Mouse (Mus musculus): ENCODE results near the gene Hhat. TPM values are rescaled to one million over a fixed set of nuclear protein-coding genes. Genes with fewer than 3 reads are reported as not detected.

The Hhat gene
- total RNA-seq (2022): 1 to 10 TPM; 2.1 to 3.6 (median 2.8) TPM

- DNase-seq (ENCODE audit: low spot score): peak; percentile 71
These were observed at the start of gene Hhat for GRCm38 (mm10) chr1:192770495-192771331. Gene Hhat (minus strand): TSS chr1:192771223.

- no peak for DNase-seq (ENCODE audit: low spot score)
These were observed 47.3 kb upstream of the Hhat start for GRCm38 (mm10) chr1:192818334-192818733.

- no peak for DNase-seq (ENCODE audit: low spot score)
These were observed 44.8 kb upstream of the Hhat start for GRCm38 (mm10) chr1:192815789-192816188.

- DNase-seq (ENCODE audit: low spot score): no peak
These were observed 43.7 kb upstream of the Hhat start for GRCm38 (mm10) chr1:192814700-192815099.

DNA sequence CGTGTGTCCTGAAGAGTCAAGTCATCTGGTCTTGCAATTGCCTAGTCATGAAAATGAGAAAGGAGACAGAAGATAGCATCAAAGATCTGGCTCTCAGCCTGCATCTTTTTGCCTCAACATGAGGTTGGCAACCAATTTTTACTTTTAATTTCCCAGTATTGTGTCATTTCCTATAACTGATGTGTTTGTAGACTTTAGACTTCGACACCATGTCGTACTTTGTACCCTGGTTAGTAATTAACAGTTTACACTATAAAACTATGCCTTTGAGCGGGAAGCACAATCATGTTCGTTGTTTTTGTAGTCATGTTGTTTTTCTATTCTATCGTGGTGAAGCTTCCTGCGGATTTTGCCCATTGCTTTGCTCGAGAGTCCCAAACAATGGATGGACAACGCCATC is 41.7 kb upstream of the Hhat start:
- DNase-seq (ENCODE audit: low spot score): no peak

GRCm38 (mm10) chr1:192812290-192812689 is 41.3 kb upstream of the Hhat start:
- DNase-seq (ENCODE audit: low spot score): no peak

DNA sequence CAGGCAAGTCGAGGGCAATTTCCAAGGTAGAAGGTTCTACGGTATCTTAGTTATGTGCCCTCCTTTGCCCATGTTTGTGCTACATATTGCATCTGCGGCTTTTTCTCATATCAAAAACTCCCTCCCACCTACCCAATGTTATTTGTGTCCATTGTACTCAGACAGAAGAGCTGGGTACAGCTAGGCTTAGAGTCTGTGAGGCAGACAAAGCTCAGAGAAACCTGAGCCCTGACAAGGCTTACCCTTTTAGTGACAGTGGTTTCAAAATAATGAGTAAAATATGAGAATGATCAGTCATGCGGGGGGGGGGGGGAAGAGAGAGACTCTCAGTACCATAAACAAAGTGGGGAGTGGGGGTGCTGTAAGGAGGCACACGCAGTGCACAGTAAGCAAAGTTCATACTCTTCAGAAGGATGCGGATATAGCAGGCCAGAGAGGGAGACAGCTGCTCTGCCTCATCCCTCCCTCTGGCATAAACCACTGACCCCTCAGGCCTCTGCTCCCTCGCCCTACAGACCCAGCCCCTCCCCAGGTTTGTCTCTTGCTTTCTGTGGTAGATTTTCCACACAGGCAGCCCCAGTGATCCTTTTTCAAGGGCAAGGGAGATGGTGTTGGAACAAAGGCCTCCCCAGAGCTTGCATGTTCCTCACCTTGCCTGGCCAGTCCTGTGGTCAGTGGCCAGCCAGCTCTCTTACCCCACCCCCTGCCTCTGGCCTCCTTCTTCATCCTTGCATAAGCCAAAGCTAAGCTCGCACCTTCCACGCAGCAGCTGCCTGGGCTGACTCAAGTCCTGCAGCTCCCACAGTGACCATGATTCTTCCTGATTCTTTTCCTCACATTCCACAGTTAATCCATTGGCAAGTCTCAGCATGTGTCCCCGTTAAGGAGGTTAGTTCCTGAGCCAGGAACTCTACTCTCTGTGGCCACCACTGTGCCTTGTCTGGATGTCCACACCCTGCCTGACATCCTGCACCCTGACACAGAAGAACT is 35.4 kb upstream of the Hhat start:
- peak; percentile 65 for DNase-seq (ENCODE audit: low spot score)

DNA sequence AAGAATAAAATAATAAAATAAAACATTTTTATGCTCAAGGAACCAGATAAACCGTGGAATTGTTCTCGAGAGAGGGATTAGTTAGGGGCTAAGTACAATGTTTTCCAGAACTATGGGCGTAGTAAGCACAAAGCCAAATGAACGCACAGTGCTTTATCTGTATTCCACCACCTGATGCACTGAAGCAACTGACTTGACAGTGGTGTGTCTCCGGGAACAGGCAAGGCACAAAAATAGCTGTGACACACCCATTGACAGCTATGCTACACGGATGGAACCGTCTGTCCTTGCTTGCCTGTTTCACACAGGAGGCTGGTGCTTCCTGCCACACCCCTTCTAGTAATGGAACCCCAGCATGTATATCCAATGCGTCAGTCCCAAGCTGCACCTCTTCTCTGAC is 29.3 kb upstream of the Hhat start:
- no peak for DNase-seq (ENCODE audit: low spot score)

GRCm38 (mm10) chr1:192799165-192799991 is 28.4 kb upstream of the Hhat start:
- no peak for DNase-seq (ENCODE audit: low spot score)

DNA sequence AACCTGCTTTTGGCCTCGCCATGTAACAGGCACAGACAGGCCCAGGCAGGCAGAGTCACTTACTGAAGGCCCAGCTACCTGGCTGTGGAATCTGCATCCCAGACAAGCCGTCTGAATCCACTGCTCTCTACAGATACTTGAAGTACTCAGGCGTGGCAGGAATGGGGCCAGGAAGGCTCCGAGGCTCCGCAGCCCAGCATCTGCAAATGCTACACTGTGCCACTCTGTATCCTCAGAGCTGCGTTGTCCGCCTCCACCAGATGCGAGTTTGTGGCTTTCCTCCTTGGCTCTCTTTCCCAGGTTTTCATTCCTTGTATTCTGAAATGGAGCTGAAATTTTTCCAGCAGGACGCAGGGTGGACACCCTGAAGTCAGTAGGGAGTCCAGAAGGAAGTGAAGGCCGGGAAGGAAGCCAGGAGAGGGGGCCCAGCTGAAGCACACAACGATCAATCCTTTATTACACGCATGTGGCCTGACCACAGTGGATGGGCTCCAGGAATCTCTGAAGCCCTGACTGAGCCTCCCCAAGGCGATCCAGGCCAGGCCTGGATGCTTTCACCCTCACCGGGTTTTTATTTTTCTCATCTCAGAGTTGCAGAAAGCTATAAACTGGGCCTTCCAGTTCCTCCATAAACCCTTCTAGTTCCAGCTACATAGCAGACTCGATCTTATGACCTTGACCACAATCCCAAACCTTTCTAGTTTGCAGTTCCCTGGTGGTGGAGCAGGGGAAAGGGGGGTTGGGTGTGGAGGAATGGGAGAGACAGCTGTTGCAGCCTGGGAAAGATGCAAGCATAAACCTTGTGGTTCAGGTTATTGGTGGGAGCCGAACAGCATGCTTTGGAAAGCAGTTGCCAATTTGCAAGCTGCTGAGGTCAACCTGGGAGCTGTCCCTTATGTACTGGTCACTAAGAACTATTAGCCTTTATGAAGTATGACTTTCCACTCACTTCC is 27.5 kb upstream of the Hhat start:
- DNase-seq (ENCODE audit: low spot score): peak; percentile 75

DNA sequence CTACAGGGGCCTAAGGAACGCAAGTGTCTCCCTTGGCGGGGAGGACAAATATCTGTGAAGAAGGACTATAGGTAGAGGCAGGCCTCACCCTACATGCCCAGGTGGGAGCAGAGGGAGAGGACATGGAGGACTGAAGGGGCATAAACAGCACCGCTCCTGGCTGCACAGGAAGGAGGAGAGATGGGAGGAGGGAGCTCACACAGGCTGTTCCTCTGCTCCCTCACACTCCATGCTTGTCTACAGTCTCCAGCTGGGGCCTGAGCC is 25.9 kb upstream of the Hhat start:
- DNase-seq (ENCODE audit: low spot score): no peak

- DNase-seq (ENCODE audit: low spot score): no peak
These were observed 25.4 kb upstream of the Hhat start for GRCm38 (mm10) chr1:192796201-192797010.

GRCm38 (mm10) chr1:192794957-192795745 is 24.1 kb upstream of the Hhat start:
- DNase-seq (ENCODE audit: low spot score): no peak

DNA sequence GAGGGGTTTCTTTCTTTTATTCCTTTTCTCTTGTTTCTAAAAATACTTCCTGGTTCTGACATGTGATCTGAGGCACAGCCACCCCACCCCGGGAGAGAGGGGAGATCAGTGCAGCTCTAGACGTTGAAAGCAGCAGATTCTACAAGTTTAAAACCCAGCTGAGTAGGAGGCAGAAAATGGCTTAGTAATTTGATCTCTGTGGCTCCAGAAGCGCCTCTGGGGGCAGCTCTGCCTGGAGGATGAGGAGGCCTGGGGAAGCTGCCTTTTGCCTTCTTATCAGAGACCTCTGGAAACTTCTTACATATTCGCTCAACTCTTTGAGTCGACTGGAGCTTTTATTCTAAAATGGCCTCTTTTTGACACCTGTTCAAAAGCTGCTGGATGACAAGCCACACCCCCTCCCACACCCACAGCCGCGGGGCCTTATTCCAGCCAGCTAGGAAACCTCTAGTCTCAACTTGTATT is 20.9 kb upstream of the Hhat start:
- DNase-seq (ENCODE audit: low spot score): no peak

DNA sequence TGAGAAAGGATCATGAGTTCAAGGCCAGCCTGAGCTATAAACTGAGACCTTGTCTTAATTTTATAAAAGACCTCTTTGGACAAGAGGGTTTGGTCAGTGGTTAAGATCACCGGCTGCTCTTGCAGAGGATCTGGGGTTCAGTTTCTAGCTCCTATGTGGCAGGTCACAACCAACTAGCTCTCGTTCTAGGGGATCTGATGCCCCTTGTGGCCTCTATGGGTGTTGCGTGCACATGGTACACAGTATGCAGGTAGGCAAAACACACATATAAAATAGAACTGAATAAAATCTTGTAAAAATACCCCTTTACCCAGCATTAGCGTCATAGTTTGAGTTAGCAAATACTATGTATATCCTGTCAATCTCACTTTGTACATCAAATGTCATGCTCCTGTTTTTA is 19.4 kb upstream of the Hhat start:
- no peak for DNase-seq (ENCODE audit: low spot score)

DNA sequence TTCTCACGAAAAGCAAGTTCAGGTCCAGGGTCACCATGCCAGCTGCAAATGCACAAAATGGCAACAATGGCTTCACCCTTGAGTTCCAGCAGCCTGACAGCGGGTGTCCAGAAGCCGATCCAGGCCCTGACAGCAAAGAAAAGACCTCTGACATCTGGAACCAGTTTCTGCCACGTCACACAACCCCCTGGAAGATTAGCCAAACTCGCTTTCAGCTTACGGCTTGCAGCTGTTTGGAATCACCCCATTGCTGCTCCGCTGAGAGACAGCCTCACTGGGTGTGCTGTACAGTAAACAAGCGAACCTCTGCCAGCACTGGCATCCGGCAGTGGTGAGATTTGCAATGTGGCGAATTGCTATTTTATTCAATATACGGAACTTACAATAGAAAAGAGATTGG is 18.8 kb upstream of the Hhat start:
- DNase-seq (ENCODE audit: low spot score): peak; percentile 70

DNA sequence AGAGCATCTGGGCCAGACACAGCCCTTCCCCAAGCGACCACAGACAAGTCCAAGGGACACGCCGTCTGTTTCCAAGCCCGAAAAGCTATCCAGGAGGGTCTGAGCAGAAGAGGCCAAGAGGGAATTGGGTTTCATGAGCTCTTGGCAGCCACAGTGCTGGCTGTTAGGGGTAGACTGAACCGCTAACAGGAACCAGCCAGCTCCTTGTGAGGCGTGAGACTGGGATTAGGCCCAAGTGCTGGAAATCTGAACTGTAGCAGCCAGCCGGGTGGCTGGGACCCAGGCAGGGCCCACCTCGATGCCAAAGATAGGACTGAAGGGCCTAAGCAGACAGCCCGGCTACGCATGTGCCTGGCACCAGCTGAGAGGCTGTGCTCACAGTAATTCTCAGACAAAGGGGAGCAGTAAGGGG is 18.1 kb upstream of the Hhat start:
- DNase-seq (ENCODE audit: low spot score): peak; percentile 86

DNA sequence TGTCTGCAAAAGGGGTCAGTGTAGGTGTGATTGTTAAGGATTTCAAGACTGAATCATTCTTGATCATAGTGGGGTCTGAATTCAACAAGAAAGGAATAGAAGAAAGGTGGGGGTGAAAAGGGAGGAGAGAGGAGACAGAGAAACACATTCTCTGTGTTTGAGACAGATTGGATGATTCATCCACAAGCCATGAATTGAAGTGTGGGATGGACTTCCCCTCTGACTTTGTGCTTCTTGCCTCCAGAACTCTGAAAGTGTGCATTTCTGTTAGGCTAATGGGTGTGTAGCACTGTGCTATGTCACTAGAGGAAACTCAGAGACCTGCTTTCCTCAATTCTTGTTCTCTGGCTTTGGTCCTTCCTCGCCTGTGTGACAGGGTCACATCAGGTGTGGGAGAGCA is 15.2 kb upstream of the Hhat start:
- DNase-seq (ENCODE audit: low spot score): no peak
